Mouse (Mus musculus) bone marrow, adult 2 months (tissue): ENCODE measurements around the gene Kdm6a. TPM values are rescaled to one million over a fixed set of nuclear protein-coding genes. Genes with fewer than 3 reads are reported as not detected.

ENCODE experiments used
- H3K27ac ChIP-seq: fragments of 200-500 bp; 2 replicates; pipeline ENCODE4 v1.5.1; 2012; ENCODE audit warnings: low read depth, mild to moderate bottlenecking, control low read depth, inconsistent platforms, low read length; ENCODE audit not compliant: control insufficient read depth, poor library complexity, insufficient read depth
- H3K4me1 ChIP-seq: fragments of 200-500 bp; 2 replicates; pipeline ENCODE4 v1.6.1; 2011; ENCODE audit warnings: low read length; ENCODE audit not compliant: control insufficient read depth, insufficient read depth
- H3K4me3 ChIP-seq: fragments of 200-500 bp; replicated peaks from 2 replicates; pipeline ENCODE3; 2011; ENCODE audit warnings: mild to moderate bottlenecking, low read depth, low read length, control low read depth; ENCODE audit not compliant: control insufficient read depth
- CTCF ChIP-seq: fragments of 200-500 bp; IDR thresholded peaks from 2 replicates; pipeline ENCODE4 v1.5.1; 2011; ENCODE audit warnings: low read length, control low read depth; ENCODE audit not compliant: control insufficient read depth, insufficient read depth
- POLR2A ChIP-seq: fragments of 200-500 bp; IDR thresholded peaks from 2 replicates; pipeline ENCODE4 v1.6.1; 2011; ENCODE audit warnings: low read depth, mild to moderate bottlenecking, control low read depth, low read length, borderline replicate concordance; ENCODE audit not compliant: control insufficient read depth
- WGBS: fragments of 180-500 bp; shearing (Covaris S2); methylation state at CpG from one replicate; pipeline ENCODE4 v1.1.7; 2018; 5-methylcytosine and 5-hydroxymethylcytosine counted together
- polyA plus RNA-seq: library from polyadenylated mRNA; stranded (reverse); fragments of >200 nt; gene quantifications from 2 replicates; pipeline ENCODE4 v1.2.4, GENCODE M21; 2011; ENCODE audit warnings: low replicate concordance; ENCODE audit not compliant: missing spikeins, insufficient read depth, insufficient read length

Gene Kdm6a
- polyA plus RNA-seq, 1 experiment = 11.8 TPM

GRCm38 (mm10) chrX:18258238-18258809 is 95.9 kb downstream of the Kdm6a start:
- H3K4me1 ChIP-seq = no peaks in the 10 kb centered on the region
- no peak overlapping the region for H3K4me3 ChIP-seq
- no peak overlapping the region for H3K27ac ChIP-seq
- 87% methylated on average over 8 of the region's 8 CpGs for WGBS
- no peak for TF ChIP-seq CTCF
- no peak for TF ChIP-seq POLR2A

- 89% methylated on average over 5 of the region's 5 CpGs for WGBS
- Histone ChIP-seq H3K4me3 (no peak overlapping the region), H3K4me1 (no peaks in the 10 kb centered on the region), H3K27ac (no peak overlapping the region)
- TF ChIP-seq POLR2A (no peak), CTCF (no peak)
Measured at GRCm38 (mm10) chrX:18278561-18278960, 116.2 kb downstream of the Kdm6a start.

- H3K27ac ChIP-seq = no peak overlapping the region
- H3K4me1 ChIP-seq = no peaks in the 10 kb centered on the region
- TF ChIP-seq CTCF = no peak
- TF ChIP-seq POLR2A = no peak
- no peak overlapping the region for H3K4me3 ChIP-seq
Measured at GRCm38 (mm10) chrX:18280134-18280533, 117.8 kb downstream of the Kdm6a start.

Other genes with a start within 250 kb of the Kdm6a start
- not detected in 2 replicates for gene Dusp21, start 16.7 kb upstream of the Kdm6a start, polyA plus RNA-seq